Mouse (Mus musculus) thymus, postnatal 0 days (tissue): ENCODE results near the gene D17Wsu92e. TPM values are rescaled to one million over a fixed set of nuclear protein-coding genes. Genes with fewer than 3 reads are reported as not detected.

Experiments
- DNase-seq: peaks from one replicate; pipeline ENCODE4 v3.0.0-alpha.2; 2015; ENCODE audit warnings: low spot score
- polyA plus RNA-seq: library from polyadenylated mRNA; unstranded; fragments of >200 nt; fragmentation: Nextera tagmentation; extraction: Ambion mirVana; gene quantifications from 2 replicates; pipeline ENCODE4 v1.2.1, GENCODE M21; 2015

The D17Wsu92e gene
- polyA plus RNA-seq, 1 experiment from 2014 or later = 20.8 TPM

- no peak for DNase-seq
Measured at GRCm38 (mm10) chr17:27821407-27822338, 1.2 kb upstream of the D17Wsu92e start.

- DNase-seq = no peak
Measured at GRCm38 (mm10) chr17:27819971-27820567, 379 bp downstream of the D17Wsu92e start.

GRCm38 (mm10) chr17:27819521-27819970 is 902 bp downstream of the D17Wsu92e start:
- DNase-seq = peak; percentile 11

- no peak for DNase-seq
Measured at GRCm38 (mm10) chr17:27819011-27819410, 1.4 kb downstream of the D17Wsu92e start.

- no peak for DNase-seq
Measured at GRCm38 (mm10) chr17:27814606-27815005, 5.8 kb downstream of the D17Wsu92e start.

GRCm38 (mm10) chr17:27811980-27812379 is 8.5 kb downstream of the D17Wsu92e start:
- DNase-seq = no peak

- no peak for DNase-seq
Measured at GRCm38 (mm10) chr17:27810569-27811331, 9.7 kb downstream of the D17Wsu92e start.

GRCm38 (mm10) chr17:27807542-27808078 is 12.8 kb downstream of the D17Wsu92e start:
- no peak for DNase-seq

GRCm38 (mm10) chr17:27804803-27805770 is 15.4 kb downstream of the D17Wsu92e start:
- no peak for DNase-seq

- DNase-seq = no peak
Measured at GRCm38 (mm10) chr17:27804156-27804690, 16.2 kb downstream of the D17Wsu92e start.

- no peak for DNase-seq
Measured at GRCm38 (mm10) chr17:27803752-27804151, 16.7 kb downstream of the D17Wsu92e start.

GRCm38 (mm10) chr17:27800710-27801648 is 19.5 kb downstream of the D17Wsu92e start:
- no peak for DNase-seq

- peak; percentile 70 for DNase-seq
Measured at GRCm38 (mm10) chr17:27799771-27800584, 20.5 kb downstream of the D17Wsu92e start.

- no peak for DNase-seq
Measured at GRCm38 (mm10) chr17:27797341-27797872, 23.0 kb downstream of the D17Wsu92e start.

GRCm38 (mm10) chr17:27796780-27797179 is 23.7 kb downstream of the D17Wsu92e start:
- DNase-seq = no peak

- DNase-seq = no peak
Measured at GRCm38 (mm10) chr17:27793144-27793543, 27.3 kb downstream of the D17Wsu92e start.

- DNase-seq = peak; percentile 35
Measured at GRCm38 (mm10) chr17:27792516-27792915, 27.9 kb downstream of the D17Wsu92e start.

GRCm38 (mm10) chr17:27791556-27791955 is 28.9 kb downstream of the D17Wsu92e start:
- no peak for DNase-seq
